9 mouse cellular contexts compared by ENCODE assay signal in the genomic region with DNA sequence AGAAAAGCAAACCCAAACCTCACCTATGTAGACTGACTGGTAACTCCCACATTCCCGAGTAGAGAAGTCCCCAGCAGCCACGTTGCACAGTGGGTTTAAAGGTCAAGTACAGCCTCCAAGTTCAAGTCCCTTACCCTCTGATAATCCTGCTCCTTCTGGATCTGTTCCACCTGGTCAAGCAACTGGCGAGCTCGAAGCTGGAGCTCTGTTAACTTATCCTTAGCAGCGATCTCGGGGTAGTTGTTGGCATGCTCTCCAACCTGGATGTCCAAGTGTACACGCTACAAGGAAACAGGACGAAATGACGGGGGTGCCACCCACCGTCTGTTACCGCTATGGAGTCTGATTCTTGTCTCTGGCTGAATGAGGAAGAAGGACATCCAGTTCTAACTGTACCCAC. TPM values are rescaled to one million over a fixed set of nuclear protein-coding genes. Genes with fewer than 3 reads are reported as not detected.
DNase-seq lines count a peak whose midpoint lies in the region; ATAC-seq lines count a peak whose summit lies in the region.
"Had no signal": no experiment of that assay in that cellular context is flagged by ENCODE, and none has a peak within 500 bp of the region (broad histone marks: within the 10 kb centered on the region; RNA-seq: fewer than 3 reads in every experiment).

No protein-coding gene starts in this region.

- no peaks in the 10 kb centered on the region for H3K9me3 ChIP-seq in lung, embryonic 15.5 days
- no peaks in the 10 kb centered on the region for H3K9me3 ChIP-seq in forebrain, embryonic 11.5 days (ENCODE audit: control insufficient read depth, low read length)
- no peaks in the 10 kb centered on the region for H3K9me3 ChIP-seq in neural tube, embryonic 14.5 days (ENCODE audit: control insufficient read depth, low read length)

- peak overlapping the region; percentile 82 for H3K9ac ChIP-seq in lung, embryonic 15.5 days
- H3K9ac ChIP-seq in forebrain, embryonic 11.5 days (ENCODE audit: low read length) = peak overlapping the region; percentile 91
- peak overlapping the region; percentile 87 for H3K9ac ChIP-seq in neural tube, embryonic 14.5 days (replicated peaks; ENCODE audit: low read depth, low read length)

- H3K4me1 ChIP-seq in lung, embryonic 15.5 days = peaks cover 13% of the 10 kb centered on the region
- H3K4me1 ChIP-seq in forebrain, embryonic 11.5 days (replicated peaks; ENCODE audit: control insufficient read depth, insufficient read depth, low read length) = peaks cover 8% of the 10 kb centered on the region; the same call in 1 of the 2 replicates
- peaks cover 15% of the 10 kb centered on the region for H3K4me1 ChIP-seq in neural tube, embryonic 14.5 days (ENCODE audit: control insufficient read depth, insufficient read depth, low read length)

- peak overlapping the region; percentile 83 for H3K4me3 ChIP-seq in lung, embryonic 15.5 days
- peak overlapping the region; percentile 78 for H3K4me3 ChIP-seq in forebrain, embryonic 11.5 days (ENCODE audit: low read depth, low read length)
- H3K4me3 ChIP-seq in neural tube, embryonic 14.5 days (ENCODE audit: low read depth, low read length) = peak overlapping the region; percentile 94

- no peaks in the 10 kb centered on the region for H3K27me3 ChIP-seq in lung, embryonic 15.5 days
- H3K27me3 ChIP-seq in forebrain, embryonic 11.5 days (ENCODE audit: control insufficient read depth, insufficient read depth, low read length) = no peaks in the 10 kb centered on the region
- no peaks in the 10 kb centered on the region for H3K27me3 ChIP-seq in neural tube, embryonic 14.5 days (ENCODE audit: control insufficient read depth, insufficient read depth, low read length)

- no peak overlapping the region for H3K27ac ChIP-seq in lung, embryonic 15.5 days
- H3K27ac ChIP-seq in forebrain, embryonic 11.5 days (ENCODE audit: low read depth, low read length) = no peak overlapping the region
- H3K27ac ChIP-seq in neural tube, embryonic 14.5 days (ENCODE audit: low read depth, low read length) = no peak overlapping the region

- DNase-seq in lung, postnatal 10 days = no peak
- no peak for DNase-seq in forebrain, embryonic 11.5 days (ENCODE audit: low spot score)
- peak; percentile 34 for DNase-seq in kidney, postnatal 14 days
- no peak for DNase-seq in layer of hippocampus, postnatal 36 days
- no peak for DNase-seq in layer of hippocampus, adult 18-20 months (ENCODE audit: low spot score in 2 of 2)
- DNase-seq in right cerebral cortex, adult 2 months (ENCODE audit: low spot score in 2 of 2) = no peak

- peak overlapping the region; percentile 86 for H3K4me2 ChIP-seq in lung, embryonic 15.5 days
- peak overlapping the region; percentile 90 for H3K4me2 ChIP-seq in forebrain, embryonic 11.5 days (ENCODE audit: low read depth, low read length, severe bottlenecking)
- peak overlapping the region; percentile 97 for H3K4me2 ChIP-seq in neural tube, embryonic 14.5 days (ENCODE audit: low read depth, low read length)

- 41% methylated on average over 11 of the region's 11 CpGs for WGBS in lung, embryonic 15.5 days
- WGBS in forebrain, embryonic 11.5 days = 74% methylated on average over 11 of the region's 11 CpGs
- WGBS in neural tube, embryonic 14.5 days = 63% methylated on average over 11 of the region's 11 CpGs

- H3K36me3 ChIP-seq in lung, embryonic 15.5 days = peaks cover 19% of the 10 kb centered on the region
- peaks cover 5% of the 10 kb centered on the region; the same call in 1 of the 2 replicates for H3K36me3 ChIP-seq in forebrain, embryonic 11.5 days (ENCODE audit: control insufficient read depth, insufficient read depth, low read length)
- peaks cover 16% of the 10 kb centered on the region for H3K36me3 ChIP-seq in neural tube, embryonic 14.5 days (ENCODE audit: control insufficient read depth, insufficient read depth, low read length)

- ATAC-seq in lung, embryonic 15.5 days (ENCODE audit: borderline replicate concordance, extremely low read depth, low FRiP score, low TSS enrichment) = no peak
- ATAC-seq in forebrain, embryonic 11.5 days (replicated peaks; ENCODE audit: low FRiP score) = no peak
- ATAC-seq in neural tube, embryonic 14.5 days (ENCODE audit: low read depth) = no peak

RNA-seq across cellular contexts. Expression of gene Tmed4, which starts 1.1 kb away (rescaled TPM):
- 95.9 and 96.7 TPM in 2 replicates for polyA plus RNA-seq in lung, embryonic 15.5 days (2015; fragmentation: Nextera tagmentation; extraction: Ambion mirVana)
- 135 and 144 TPM in 2 replicates for polyA plus RNA-seq in forebrain, embryonic 11.5 days (2014; fragmentation: Nextera tagmentation; extraction: Ambion mirVana)
- 130 and 133 TPM in 2 replicates for polyA plus RNA-seq in neural tube, embryonic 14.5 days (2014; fragmentation: Nextera tagmentation; extraction: Ambion mirVana)
- total RNA-seq in layer of hippocampus, postnatal 36 days (2021) = 100 to 1,000 TPM; 107 TPM
- total RNA-seq in layer of hippocampus, adult 18-20 months (2021) = 100 to 1,000 TPM; 109 to 114 TPM

RNA-seq across cellular contexts. Expression of gene Ddx56, which starts 6.0 kb away (rescaled TPM):
- polyA plus RNA-seq in lung, embryonic 15.5 days (2015; fragmentation: Nextera tagmentation; extraction: Ambion mirVana) = 89.7 and 91.0 TPM in 2 replicates
- 104 and 110 TPM in 2 replicates for polyA plus RNA-seq in forebrain, embryonic 11.5 days (2014; fragmentation: Nextera tagmentation; extraction: Ambion mirVana)
- polyA plus RNA-seq in neural tube, embryonic 14.5 days (2014; fragmentation: Nextera tagmentation; extraction: Ambion mirVana) = 75.2 and 78.3 TPM in 2 replicates
- 10 to 100 TPM; 43.1 to 44.5 TPM for total RNA-seq in layer of hippocampus, postnatal 36 days (2021)
- total RNA-seq in layer of hippocampus, adult 18-20 months (2021) = 10 to 100 TPM; 42.2 to 46.8 TPM

RNA-seq across cellular contexts. Expression of gene Ogdh, which starts 17.8 kb away (rescaled TPM):
- polyA plus RNA-seq in lung, embryonic 15.5 days (2015; fragmentation: Nextera tagmentation; extraction: Ambion mirVana) = 98.7 and 107 TPM in 2 replicates
- polyA plus RNA-seq in forebrain, embryonic 11.5 days (2014; fragmentation: Nextera tagmentation; extraction: Ambion mirVana) = 105 and 109 TPM in 2 replicates
- polyA plus RNA-seq in neural tube, embryonic 14.5 days (2014; fragmentation: Nextera tagmentation; extraction: Ambion mirVana) = 115 and 131 TPM in 2 replicates
- 100 to 1,000 TPM; 218 to 220 TPM for total RNA-seq in layer of hippocampus, postnatal 36 days (2021)
- total RNA-seq in layer of hippocampus, adult 18-20 months (2021) = 100 to 1,000 TPM; 212 to 218 TPM

RNA-seq across cellular contexts. Expression of gene Npc1l1, which starts 43.7 kb away (rescaled TPM):
- polyA plus RNA-seq in lung, embryonic 15.5 days (2015; fragmentation: Nextera tagmentation; extraction: Ambion mirVana) = 0.04 TPM in 1 of 2 replicates, not detected in the other
- not detected in 2 replicates for polyA plus RNA-seq in forebrain, embryonic 11.5 days (2014; fragmentation: Nextera tagmentation; extraction: Ambion mirVana)
- polyA plus RNA-seq in neural tube, embryonic 14.5 days (2014; fragmentation: Nextera tagmentation; extraction: Ambion mirVana) = 0.05 and 0.26 TPM in 2 replicates
- total RNA-seq in layer of hippocampus, postnatal 36 days (2021) = under 1 TPM; 0.28 to 0.30 TPM
- under 1 TPM; 0.20 to 0.32 TPM for total RNA-seq in layer of hippocampus, adult 18-20 months (2021)
- total RNA-seq: common myeloid progenitor, adult 5-6 weeks had no signal
